Mouse (Mus musculus): ENCODE data around the gene Tars2. TPM values are rescaled to one million over a fixed set of nuclear protein-coding genes. Genes with fewer than 3 reads are reported as not detected.
"Not testable (repeated sequence)": the region's sequence is repeated elsewhere in the genome, so short reads cannot be mapped to it uniquely, and the experiment has no call there.

The Tars2 gene
- total RNA-seq (2021), result 10 to 100 TPM; 37.1 to 39.4 TPM
- long read RNA-seq, experiment 1, transcript Tars2-201 (18 exons, 2,400 nt), result major isoform, 37 of 69 reads
- long read RNA-seq, experiment 1, partial matches to known transcripts, result 8 of 69 reads
- long read RNA-seq, experiment 1, other reads (novel, unspliced or antisense), result 21 of 69 reads
- long read RNA-seq, experiment 2, transcript Tars2-201 (18 exons, 2,400 nt), result major isoform, 12 of 36 reads
- long read RNA-seq, experiment 2, partial matches to known transcripts, result 7 of 36 reads
- long read RNA-seq, experiment 2, other reads (novel, unspliced or antisense), result 16 of 36 reads

- no peak for DNase-seq (ENCODE audit: low spot score in 2 of 2)
Measured at GRCm38 (mm10) chr3:95760106-95760505, at the start of gene Tars2. TSS of gene Tars2 (minus strand) at chr3:95760206.

GRCm38 (mm10) chr3:95808384-95808783 is 48.4 kb upstream of the Tars2 start:
- DNase-seq (ENCODE audit: low spot score in 2 of 2), result no peak

GRCm38 (mm10) chr3:95807630-95808029 is 47.6 kb upstream of the Tars2 start:
- DNase-seq (ENCODE audit: low spot score in 2 of 2), result not testable (repeated sequence)

- DNase-seq (ENCODE audit: low spot score in 2 of 2), result no peak
Measured at GRCm38 (mm10) chr3:95806677-95807076, 46.7 kb upstream of the Tars2 start.

GRCm38 (mm10) chr3:95803851-95804250 is 43.8 kb upstream of the Tars2 start:
- DNase-seq (ENCODE audit: low spot score in 2 of 2), result no peak

GRCm38 (mm10) chr3:95798756-95799155 is 38.8 kb upstream of the Tars2 start:
- DNase-seq (ENCODE audit: low spot score in 2 of 2), result no peak

GRCm38 (mm10) chr3:95794299-95794698 is 34.3 kb upstream of the Tars2 start:
- no peak for DNase-seq (ENCODE audit: low spot score in 2 of 2)

GRCm38 (mm10) chr3:95793662-95794061 is 33.7 kb upstream of the Tars2 start:
- DNase-seq (ENCODE audit: low spot score in 2 of 2), result no peak

GRCm38 (mm10) chr3:95785501-95785900 is 25.5 kb upstream of the Tars2 start:
- DNase-seq (ENCODE audit: low spot score in 2 of 2), result no peak

GRCm38 (mm10) chr3:95771985-95772384 is 12.0 kb upstream of the Tars2 start:
- peak in 1 of 2 experiments; percentile 14 for DNase-seq (ENCODE audit: low spot score in 2 of 2)

- no peak for DNase-seq (ENCODE audit: low spot score in 2 of 2)
Measured at GRCm38 (mm10) chr3:95765534-95765933, 5.5 kb upstream of the Tars2 start.

GRCm38 (mm10) chr3:95763811-95764210 is 3.8 kb upstream of the Tars2 start:
- no peak for DNase-seq (ENCODE audit: low spot score in 2 of 2)

- DNase-seq (ENCODE audit: low spot score in 2 of 2), result no peak
Measured at GRCm38 (mm10) chr3:95762961-95763360, 3.0 kb upstream of the Tars2 start.

- DNase-seq (ENCODE audit: low spot score in 2 of 2), result no peak
Measured at GRCm38 (mm10) chr3:95761771-95762170, 1.8 kb upstream of the Tars2 start.

- DNase-seq (ENCODE audit: low spot score in 2 of 2), result no peak
Measured at GRCm38 (mm10) chr3:95760656-95761055, 650 bp upstream of the Tars2 start.

- DNase-seq (ENCODE audit: low spot score in 2 of 2), result no peak
Measured at GRCm38 (mm10) chr3:95758467-95759218, 1.4 kb downstream of the Tars2 start.

- no peak for DNase-seq (ENCODE audit: low spot score in 2 of 2)
Measured at GRCm38 (mm10) chr3:95756808-95757207, 3.2 kb downstream of the Tars2 start.

GRCm38 (mm10) chr3:95754345-95755206 is 5.4 kb downstream of the Tars2 start:
- peak; percentile 94 to 95 for DNase-seq (ENCODE audit: low spot score in 2 of 2)

GRCm38 (mm10) chr3:95752935-95753334 is 7.1 kb downstream of the Tars2 start:
- no peak for DNase-seq (ENCODE audit: low spot score in 2 of 2)

GRCm38 (mm10) chr3:95740406-95740805 is 19.6 kb downstream of the Tars2 start:
- DNase-seq (ENCODE audit: low spot score in 2 of 2), result no peak

GRCm38 (mm10) chr3:95739353-95740104 is 20.5 kb downstream of the Tars2 start, which contains the start of gene Ecm1:
TSS of gene Ecm1 (minus strand) at chr3:95739569.
- DNase-seq (ENCODE audit: low spot score in 2 of 2), result peak; percentile 46 to 57

Measured in left cerebral cortex, adult 18-20 months (tissue).